Mouse (Mus musculus): ENCODE data around the gene Rprd1b. TPM values are rescaled to one million over a fixed set of nuclear protein-coding genes. Genes with fewer than 3 reads are reported as not detected.

Rprd1b gene
- polyA plus RNA-seq, 2 experiments, result 14.1 to 21.6 TPM

DNA sequence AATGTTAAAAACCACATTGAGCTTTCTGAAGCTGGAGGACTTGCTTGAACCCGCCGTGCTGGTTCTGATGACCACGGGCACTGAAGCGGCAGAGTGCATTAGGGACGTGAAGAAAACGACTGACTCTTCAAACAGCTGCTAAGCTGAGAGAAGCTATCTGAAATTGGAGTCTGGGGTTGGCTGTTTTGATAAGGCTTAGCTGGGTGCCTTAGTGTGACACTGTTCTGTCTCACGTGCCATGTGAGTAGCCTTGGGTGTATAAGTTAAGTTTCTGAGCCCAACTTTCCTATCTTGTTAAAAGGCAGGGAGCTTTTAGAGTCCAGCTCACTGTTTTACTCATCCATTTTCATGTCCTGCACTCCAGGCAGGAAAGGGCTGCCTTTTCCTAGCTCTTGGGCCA, 8.7 kb downstream of the Rprd1b start:
- peak; percentile 50 for TF ChIP-seq EP300 (IDR thresholded peaks at IDR 0.05; ENCODE audit: low read depth)
- TF ChIP-seq CTCF (IDR thresholded peaks at IDR 0.05; ENCODE audit: low read depth), result no peak
- Histone ChIP-seq H3K4me2 (ENCODE audit: low read depth) (no peak overlapping the region; the same call in 1 of the 2 replicates), H3K4me1 (replicated peaks; ENCODE audit: control insufficient read depth in 2 of 2, insufficient read depth in 2 of 2, low read length in 1 of 2) (peaks cover 7 to 9% of the 10 kb centered on the region in 2 experiments), H3K27me3 (ENCODE audit: control insufficient read depth, insufficient read depth, low read length) (no peaks in the 10 kb centered on the region), H3K9ac (replicated peaks) (peak overlapping the region; percentile 15; the same call in 1 of the 2 replicates), H3K9me3 (ENCODE audit: control insufficient read depth, low read length) (no peaks in the 10 kb centered on the region), H3K4me3 (ENCODE audit: insufficient read depth in 1 of 2, low read depth in 2 of 2, low read length in 2 of 2) (no peak overlapping the region), H3K36me3 (replicated peaks; ENCODE audit: control insufficient read depth, insufficient read depth, low read depth) (peaks cover 24% of the 10 kb centered on the region), H3K27ac (no peak overlapping the region; the same call in 1 of the 2 replicates)
- WGBS (ENCODE audit: insufficient replicate concordance), result 31% methylated on average over 7 of the region's 7 CpGs
- ATAC-seq (ENCODE audit: insufficient read depth) (peak; percentile 81), DNase-seq (ENCODE audit: low read depth in 3 of 3, low spot score in 3 of 3) (peak; percentile 28 to 32 (median 31))

DNA sequence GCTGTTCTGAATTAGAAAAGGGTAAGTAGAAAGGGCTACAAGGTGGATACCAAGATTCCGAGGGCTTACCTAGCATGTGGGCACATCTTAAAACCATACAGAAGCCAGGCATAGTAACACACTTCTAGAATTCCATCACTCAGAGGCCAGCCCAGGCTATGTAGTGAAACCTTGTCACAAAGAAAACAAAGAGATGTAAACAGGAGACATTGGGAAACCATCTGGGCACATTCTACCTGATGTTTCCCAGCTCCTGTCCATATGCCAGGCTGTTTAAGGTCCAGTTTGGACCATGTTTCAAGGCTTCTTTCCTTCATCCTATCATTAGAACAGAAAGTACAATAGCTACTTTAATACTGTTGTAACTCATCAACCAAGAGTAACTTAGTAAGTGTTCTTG, 9.3 kb downstream of the Rprd1b start:
- no peak overlapping the region for H3K27ac ChIP-seq

DNA sequence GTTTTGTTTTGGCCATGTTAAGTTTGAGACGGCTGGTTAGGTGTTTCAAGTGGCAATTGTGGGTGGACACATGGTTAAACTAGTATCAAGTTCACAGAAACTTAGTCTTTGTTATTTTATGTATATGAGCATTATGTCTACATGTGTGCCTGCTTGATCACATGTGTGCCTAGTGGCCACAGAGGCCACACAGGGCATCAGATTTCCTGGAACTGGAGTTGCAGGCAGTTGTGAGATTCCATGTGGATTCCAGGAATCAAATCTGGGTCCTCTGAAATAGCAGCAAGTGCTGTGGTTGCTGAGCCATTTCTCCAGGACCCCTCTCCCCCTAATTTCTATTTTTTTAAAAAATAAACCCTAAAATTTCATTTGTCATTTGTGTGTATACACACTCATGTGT, 11.4 kb downstream of the Rprd1b start:
- H3K9me3 ChIP-seq (ENCODE audit: control insufficient read depth, low read length), result no peaks in the 10 kb centered on the region
- no peaks in the 10 kb centered on the region for H3K27me3 ChIP-seq (ENCODE audit: control insufficient read depth, insufficient read depth, low read length)
- H3K36me3 ChIP-seq (replicated peaks; ENCODE audit: control insufficient read depth, insufficient read depth, low read depth), result peaks cover 32% of the 10 kb centered on the region
- peaks cover 3 to 5% of the 10 kb centered on the region in 2 experiments; a peak in 3 of 4 replicates for H3K4me1 ChIP-seq (replicated peaks; ENCODE audit: control insufficient read depth in 2 of 2, insufficient read depth in 2 of 2, low read length in 1 of 2)
- H3K4me3 ChIP-seq (ENCODE audit: insufficient read depth in 1 of 2, low read depth in 2 of 2, low read length in 2 of 2), result no peak overlapping the region
- H3K27ac ChIP-seq, result no peak overlapping the region
- TF ChIP-seq CTCF (IDR thresholded peaks at IDR 0.05; ENCODE audit: low read depth), result no peak
- TF ChIP-seq EP300 (IDR thresholded peaks at IDR 0.05; ENCODE audit: low read depth), result no peak
- H3K9ac ChIP-seq (replicated peaks), result no peak overlapping the region
- 73% methylated on average over 1 of the region's 1 CpGs for whole genome bisulfite sequencing (ENCODE audit: insufficient replicate concordance)
- H3K4me2 ChIP-seq (ENCODE audit: low read depth), result no peak overlapping the region
- ATAC-seq (ENCODE audit: insufficient read depth) (no peak), DNase-seq (ENCODE audit: low read depth in 3 of 3, low spot score in 3 of 3) (no peak)

More for the DNA sequence above, 9.3 kb downstream of the Rprd1b start:
- 76% methylated on average over 1 of the region's 1 CpGs for WGBS (ENCODE audit: insufficient replicate concordance)
- ATAC-seq (ENCODE audit: insufficient read depth) (no peak), DNase-seq (ENCODE audit: low read depth in 3 of 3, low spot score in 3 of 3) (no peak)
- Histone ChIP-seq H3K4me2 (ENCODE audit: low read depth) (no peak overlapping the region), H3K9ac (replicated peaks) (no peak overlapping the region), H3K4me1 (replicated peaks; ENCODE audit: control insufficient read depth in 2 of 2, insufficient read depth in 2 of 2, low read length in 1 of 2) (peaks cover 6 to 7% of the 10 kb centered on the region in 2 experiments), H3K4me3 (ENCODE audit: insufficient read depth in 1 of 2, low read depth in 2 of 2, low read length in 2 of 2) (no peak overlapping the region), H3K36me3 (replicated peaks; ENCODE audit: control insufficient read depth, insufficient read depth, low read depth) (peaks cover 18% of the 10 kb centered on the region), H3K27me3 (ENCODE audit: control insufficient read depth, insufficient read depth, low read length) (no peaks in the 10 kb centered on the region), H3K9me3 (ENCODE audit: control insufficient read depth, low read length) (no peaks in the 10 kb centered on the region)
- TF ChIP-seq CTCF (IDR thresholded peaks at IDR 0.05; ENCODE audit: low read depth) (no peak), EP300 (IDR thresholded peaks at IDR 0.05; ENCODE audit: low read depth) (no peak)

DNA sequence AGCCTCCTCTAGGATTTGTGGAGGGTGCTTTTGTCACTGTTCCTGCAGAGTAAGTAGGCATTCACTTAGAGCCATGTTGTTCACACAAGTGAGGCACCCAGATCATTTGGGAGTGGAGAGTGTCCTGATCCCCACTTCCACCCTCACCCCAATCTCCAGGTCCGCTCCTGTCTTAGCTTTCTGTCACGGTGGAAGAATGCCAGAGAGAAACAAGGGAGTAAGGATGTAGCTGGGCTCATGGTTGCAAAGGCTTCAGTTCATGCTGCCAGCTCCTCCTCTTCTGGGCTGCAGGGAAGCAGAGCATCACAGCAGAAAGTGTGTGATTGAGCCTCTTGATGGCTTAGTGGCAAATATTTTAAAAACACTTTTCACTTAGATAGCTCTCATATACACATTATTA, 12.1 kb downstream of the Rprd1b start:
- ATAC-seq (ENCODE audit: insufficient read depth) (no peak), DNase-seq (ENCODE audit: low read depth in 3 of 3, low spot score in 3 of 3) (no peak)
- H3K27ac ChIP-seq, result no peak overlapping the region
- no peak overlapping the region for H3K4me2 ChIP-seq (ENCODE audit: low read depth)
- no peak overlapping the region for H3K9ac ChIP-seq (replicated peaks)
- H3K27me3 ChIP-seq (ENCODE audit: control insufficient read depth, insufficient read depth, low read length), result no peaks in the 10 kb centered on the region
- H3K4me1 ChIP-seq (replicated peaks; ENCODE audit: control insufficient read depth in 2 of 2, insufficient read depth in 2 of 2, low read length in 1 of 2), result peaks cover 3 to 5% of the 10 kb centered on the region in 2 experiments; a peak in 3 of 4 replicates
- peaks cover 38% of the 10 kb centered on the region for H3K36me3 ChIP-seq (replicated peaks; ENCODE audit: control insufficient read depth, insufficient read depth, low read depth)
- no peak overlapping the region for H3K4me3 ChIP-seq (ENCODE audit: insufficient read depth in 1 of 2, low read depth in 2 of 2, low read length in 2 of 2)
- 86% methylated on average over 2 of the region's 2 CpGs for WGBS (ENCODE audit: insufficient replicate concordance)
- no peaks in the 10 kb centered on the region for H3K9me3 ChIP-seq (ENCODE audit: control insufficient read depth, low read length)
- TF ChIP-seq EP300 (IDR thresholded peaks at IDR 0.05; ENCODE audit: low read depth) (no peak), CTCF (IDR thresholded peaks at IDR 0.05; ENCODE audit: low read depth) (no peak)

DNA sequence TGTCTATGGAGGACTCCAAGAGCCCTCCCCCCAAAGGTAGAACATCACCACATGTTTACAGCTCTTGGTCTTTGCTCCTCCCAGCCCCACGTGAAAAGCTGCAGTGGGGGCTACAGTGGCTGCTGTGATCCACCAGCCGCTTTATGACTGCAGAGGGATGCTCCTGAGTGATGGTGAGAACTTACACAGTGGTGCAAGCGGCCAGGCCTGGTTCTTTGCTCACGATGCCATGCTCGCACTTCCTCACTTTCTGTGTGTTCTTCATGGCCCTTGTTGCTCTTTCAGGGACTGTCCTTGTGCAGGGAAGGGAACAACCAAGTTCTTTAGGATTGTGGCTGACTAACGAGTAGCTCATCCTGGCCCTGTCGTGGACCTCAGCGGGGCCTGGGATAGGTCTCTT, 15.2 kb downstream of the Rprd1b start:
- H3K36me3 ChIP-seq (replicated peaks; ENCODE audit: control insufficient read depth, insufficient read depth, low read depth), result peaks cover 42% of the 10 kb centered on the region

More for the DNA sequence above, 15.2 kb downstream of the Rprd1b start:
- H3K27me3 ChIP-seq (ENCODE audit: control insufficient read depth, insufficient read depth, low read length), result no peaks in the 10 kb centered on the region
- H3K4me3 ChIP-seq (ENCODE audit: insufficient read depth in 1 of 2, low read depth in 2 of 2, low read length in 2 of 2), result no peak overlapping the region
- DNase-seq (ENCODE audit: low read depth in 3 of 3, low spot score in 3 of 3) (no peak), ATAC-seq (ENCODE audit: insufficient read depth) (no peak)
- no peaks in the 10 kb centered on the region for H3K9me3 ChIP-seq (ENCODE audit: control insufficient read depth, low read length)
- H3K27ac ChIP-seq, result no peak overlapping the region
- no peaks in the 10 kb centered on the region; a peak in 1 of 4 replicates for H3K4me1 ChIP-seq (replicated peaks; ENCODE audit: control insufficient read depth in 2 of 2, insufficient read depth in 2 of 2, low read length in 1 of 2)
- TF ChIP-seq CTCF (IDR thresholded peaks at IDR 0.05; ENCODE audit: low read depth), result no peak
- TF ChIP-seq EP300 (IDR thresholded peaks at IDR 0.05; ENCODE audit: low read depth), result no peak
- H3K4me2 ChIP-seq (ENCODE audit: low read depth), result no peak overlapping the region
- WGBS (ENCODE audit: insufficient replicate concordance), result 90% methylated on average over 8 of the region's 8 CpGs
- no peak overlapping the region for H3K9ac ChIP-seq (replicated peaks)

All from liver, embryonic 14.5 days (tissue).